Mouse (Mus musculus): Measurements from ENCODE around the gene Sowahb. TPM values are rescaled to one million over a fixed set of nuclear protein-coding genes. Genes with fewer than 3 reads are reported as not detected.
"Not testable (repeated sequence)": the region's sequence is repeated elsewhere in the genome, so short reads cannot be mapped to it uniquely, and the experiment has no call there.

The Sowahb gene
- polyA plus RNA-seq, 1 experiment from 2014 or later, result 0.09 TPM

- WGBS, result 61% methylated on average over 7 of the region's 7 CpGs
- ATAC-seq (replicated peaks; ENCODE audit: insufficient number of reproducible peaks, insufficient read depth, low FRiP score, low read depth), result no peak
- no peak overlapping the region for H3K4me3 ChIP-seq
- peaks cover 28% of the 10 kb centered on the region for H3K4me1 ChIP-seq (replicated peaks)
- no peak overlapping the region for H3K27ac ChIP-seq
- H3K4me2 ChIP-seq, result no peak overlapping the region
- no peaks in the 10 kb centered on the region for H3K9me3 ChIP-seq (replicated peaks)
- H3K27me3 ChIP-seq, result no peaks in the 10 kb centered on the region
- H3K36me3 ChIP-seq, result no peaks in the 10 kb centered on the region
- H3K9ac ChIP-seq, result no peak overlapping the region
Observed at GRCm38 (mm10) chr5:93022126-93022797, 22.6 kb downstream of the Sowahb start.

DNA sequence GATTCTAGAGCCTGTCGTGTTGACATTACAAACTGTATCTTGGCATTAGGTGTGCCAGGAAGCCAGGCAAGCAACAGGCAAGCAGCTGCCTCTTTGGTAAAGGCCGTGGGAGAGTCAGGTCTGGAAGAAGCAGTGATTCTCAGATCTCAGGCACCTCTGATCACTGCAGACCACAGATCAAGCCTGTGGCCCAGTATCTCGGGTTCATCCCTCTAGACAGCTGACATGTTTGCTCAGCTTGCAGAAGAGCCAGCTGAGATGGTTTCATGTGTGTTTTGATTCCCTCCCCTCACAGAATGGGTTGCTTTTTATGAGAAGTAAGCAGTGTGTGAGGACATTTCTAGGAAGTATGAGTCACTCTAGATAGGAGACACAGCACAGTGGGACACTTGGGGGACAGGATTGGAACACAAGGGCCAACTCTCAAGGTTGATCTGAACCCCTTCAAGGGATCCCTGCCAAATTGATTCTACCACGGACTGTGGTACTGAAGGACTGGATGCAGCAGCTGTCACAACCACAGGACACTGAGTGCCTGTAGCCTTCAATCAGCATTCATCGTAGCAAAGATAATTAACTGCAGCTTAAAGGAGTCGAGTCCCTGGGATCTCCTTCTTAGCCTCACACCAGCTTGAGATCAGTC, 24.7 kb downstream of the Sowahb start:
- WGBS, result 40% methylated on average over 6 of the region's 6 CpGs
- Histone ChIP-seq H3K27ac (no peak overlapping the region), H3K4me3 (no peak overlapping the region), H3K27me3 (no peaks in the 10 kb centered on the region), H3K9ac (no peak overlapping the region), H3K36me3 (no peaks in the 10 kb centered on the region), H3K9me3 (replicated peaks) (no peaks in the 10 kb centered on the region), H3K4me1 (replicated peaks) (peaks cover 9% of the 10 kb centered on the region), H3K4me2 (no peak overlapping the region)
- no peak for ATAC-seq (replicated peaks; ENCODE audit: insufficient number of reproducible peaks, insufficient read depth, low FRiP score, low read depth)

DNA sequence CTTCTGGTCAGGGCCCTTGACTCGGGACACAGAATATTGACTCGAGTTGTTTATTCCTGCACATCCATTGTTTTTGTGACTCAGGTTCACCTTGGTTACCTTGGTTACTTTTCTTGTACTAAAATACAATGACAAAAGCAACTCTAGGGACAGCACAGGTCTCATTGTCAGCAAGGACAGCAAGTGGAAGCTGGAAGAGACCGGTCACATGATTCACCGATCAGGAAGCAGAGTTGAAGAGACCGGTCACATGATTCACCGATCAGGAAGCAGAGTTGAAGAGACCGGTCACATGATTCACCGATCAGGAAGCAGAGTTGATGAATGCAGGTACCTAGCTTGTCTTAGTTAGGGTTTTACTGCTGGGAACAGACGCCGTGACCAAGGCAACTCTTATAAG, 25.6 kb downstream of the Sowahb start:
- H3K4me1 ChIP-seq (replicated peaks); H3K27me3 ChIP-seq; H3K9me3 ChIP-seq (replicated peaks); H3K4me2 ChIP-seq; H3K27ac ChIP-seq; H3K4me3 ChIP-seq; H3K36me3 ChIP-seq; H3K9ac ChIP-seq; ATAC-seq (replicated peaks; ENCODE audit: insufficient number of reproducible peaks, insufficient read depth, low FRiP score, low read depth): not testable (repeated sequence)
- WGBS, result 94% methylated on average over 10 of the region's 10 CpGs

DNA sequence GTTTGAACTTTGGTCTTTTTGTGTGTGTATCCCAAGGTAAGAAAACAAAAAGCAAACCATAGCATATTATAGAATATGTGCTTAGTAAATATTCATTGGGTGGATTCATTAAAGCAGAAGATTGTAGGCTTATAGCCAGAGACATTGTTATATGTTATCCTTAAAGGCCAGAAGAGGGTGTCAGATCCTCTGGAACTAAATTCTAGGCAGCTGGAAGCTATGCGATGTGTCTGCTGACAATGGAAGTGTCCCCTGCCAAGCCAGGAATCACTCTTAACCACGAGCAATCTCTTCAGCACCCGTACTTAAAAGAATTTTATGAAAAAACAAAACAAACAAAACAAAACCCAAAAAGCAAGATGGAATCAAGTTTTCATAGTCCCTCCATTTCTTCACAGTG, 27.1 kb downstream of the Sowahb start:
- no peak for ATAC-seq (replicated peaks; ENCODE audit: insufficient number of reproducible peaks, insufficient read depth, low FRiP score, low read depth)
- no peak overlapping the region for H3K4me2 ChIP-seq
- H3K27me3 ChIP-seq, result no peaks in the 10 kb centered on the region
- no peak overlapping the region for H3K9ac ChIP-seq
- no peak overlapping the region for H3K4me3 ChIP-seq
- 34% methylated on average over 3 of the region's 3 CpGs for WGBS
- no peak overlapping the region for H3K27ac ChIP-seq
- 0 out of 2 replicates have a peak, but pooled peaks cover 3% of the 10 kb centered on the region for H3K4me1 ChIP-seq (replicated peaks)
- no peaks in the 10 kb centered on the region for H3K9me3 ChIP-seq (replicated peaks)
- no peaks in the 10 kb centered on the region for H3K36me3 ChIP-seq

DNA sequence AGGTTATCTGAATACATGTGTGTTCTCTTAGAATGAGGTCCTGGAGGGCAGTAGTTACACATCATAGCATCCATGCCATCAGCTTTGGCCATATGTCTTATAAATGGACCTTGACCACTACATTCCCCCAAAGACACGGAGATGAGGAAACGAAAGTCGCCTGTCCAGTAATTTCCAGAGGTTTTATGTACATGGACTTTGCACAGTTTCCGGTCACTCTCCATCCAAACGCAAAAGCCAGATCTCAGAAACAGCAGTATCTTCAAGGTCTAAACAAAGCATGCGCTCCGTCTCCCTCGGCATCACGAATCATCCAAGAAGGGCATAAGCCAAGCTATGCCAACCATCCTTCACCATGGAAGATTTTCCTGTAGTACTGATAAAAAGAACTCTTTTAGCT, 36.6 kb downstream of the Sowahb start:
- H3K9ac ChIP-seq, result no peak overlapping the region
- no peaks in the 10 kb centered on the region for H3K27me3 ChIP-seq
- H3K4me3 ChIP-seq, result no peak overlapping the region
- no peak for ATAC-seq (replicated peaks; ENCODE audit: insufficient number of reproducible peaks, insufficient read depth, low FRiP score, low read depth)
- no peak overlapping the region for H3K4me2 ChIP-seq
- WGBS, result 89% methylated on average over 9 of the region's 9 CpGs
- H3K9me3 ChIP-seq (replicated peaks), result no peaks in the 10 kb centered on the region
- no peaks in the 10 kb centered on the region for H3K36me3 ChIP-seq
- H3K27ac ChIP-seq, result no peak overlapping the region
- H3K4me1 ChIP-seq (replicated peaks), result peaks cover 14% of the 10 kb centered on the region

- peak overlapping the region; percentile 80 for H3K27ac ChIP-seq
- H3K4me3 ChIP-seq, result peak overlapping the region; percentile 35
- 0 out of 2 replicates have a peak overlapping the region, but pooled peaks have one; percentile 5 for H3K9ac ChIP-seq
- H3K9me3 ChIP-seq (replicated peaks), result no peaks in the 10 kb centered on the region
- H3K4me1 ChIP-seq (replicated peaks), result peaks cover 27% of the 10 kb centered on the region
- peak overlapping the region; percentile 55 for H3K4me2 ChIP-seq
- no peaks in the 10 kb centered on the region for H3K27me3 ChIP-seq
- peak; percentile 43; the same call in 1 of the 2 replicates for ATAC-seq (replicated peaks; ENCODE audit: insufficient number of reproducible peaks, insufficient read depth, low FRiP score, low read depth)
- H3K36me3 ChIP-seq, result no peaks in the 10 kb centered on the region
- WGBS, result 37% methylated on average over 14 of the region's 14 CpGs
Observed at GRCm38 (mm10) chr5:93005815-93006341, 38.9 kb downstream of the Sowahb start.

GRCm38 (mm10) chr5:93005229-93005814, 39.5 kb downstream of the Sowahb start:
- Histone ChIP-seq H3K4me2 (peak overlapping the region; percentile 55), H3K9me3 (replicated peaks) (no peaks in the 10 kb centered on the region), H3K36me3 (no peaks in the 10 kb centered on the region), H3K4me1 (replicated peaks) (peaks cover 32% of the 10 kb centered on the region), H3K9ac (0 out of 2 replicates have a peak overlapping the region, but pooled peaks have one; percentile 5), H3K27me3 (no peaks in the 10 kb centered on the region), H3K4me3 (peak overlapping the region; percentile 35), H3K27ac (peak overlapping the region; percentile 80)
- no peak for ATAC-seq (replicated peaks; ENCODE audit: insufficient number of reproducible peaks, insufficient read depth, low FRiP score, low read depth)
- 7% methylated on average over 20 of the region's 20 CpGs for WGBS

DNA sequence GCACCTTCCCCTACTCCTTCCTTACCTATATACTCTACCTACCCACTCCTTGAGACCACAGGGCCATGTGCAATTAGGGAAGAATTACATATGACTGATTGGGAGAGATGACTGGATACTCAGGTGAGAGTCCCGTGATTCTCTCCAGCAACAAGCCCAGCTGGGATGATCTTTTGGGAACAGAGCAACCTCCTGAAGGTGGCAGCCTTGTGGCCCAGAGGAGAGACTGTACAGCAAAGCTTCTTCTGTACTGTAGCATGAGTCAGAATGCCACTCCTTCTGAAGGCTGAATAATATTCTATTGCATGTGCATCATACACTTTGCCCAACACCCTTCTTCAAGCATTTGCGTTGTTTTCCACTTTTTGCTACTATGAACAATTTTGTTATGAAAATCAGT, 42.2 kb downstream of the Sowahb start:
- Histone ChIP-seq H3K36me3 (no peaks in the 10 kb centered on the region), H3K9ac (no peak overlapping the region), H3K4me2 (no peak overlapping the region), H3K27me3 (no peaks in the 10 kb centered on the region), H3K9me3 (replicated peaks) (no peaks in the 10 kb centered on the region), H3K4me1 (replicated peaks) (peaks cover 52% of the 10 kb centered on the region), H3K4me3 (no peak overlapping the region), H3K27ac (no peak overlapping the region)
- 87% methylated on average over 2 of the region's 2 CpGs for WGBS
- ATAC-seq (replicated peaks; ENCODE audit: insufficient number of reproducible peaks, insufficient read depth, low FRiP score, low read depth), result no peak

DNA sequence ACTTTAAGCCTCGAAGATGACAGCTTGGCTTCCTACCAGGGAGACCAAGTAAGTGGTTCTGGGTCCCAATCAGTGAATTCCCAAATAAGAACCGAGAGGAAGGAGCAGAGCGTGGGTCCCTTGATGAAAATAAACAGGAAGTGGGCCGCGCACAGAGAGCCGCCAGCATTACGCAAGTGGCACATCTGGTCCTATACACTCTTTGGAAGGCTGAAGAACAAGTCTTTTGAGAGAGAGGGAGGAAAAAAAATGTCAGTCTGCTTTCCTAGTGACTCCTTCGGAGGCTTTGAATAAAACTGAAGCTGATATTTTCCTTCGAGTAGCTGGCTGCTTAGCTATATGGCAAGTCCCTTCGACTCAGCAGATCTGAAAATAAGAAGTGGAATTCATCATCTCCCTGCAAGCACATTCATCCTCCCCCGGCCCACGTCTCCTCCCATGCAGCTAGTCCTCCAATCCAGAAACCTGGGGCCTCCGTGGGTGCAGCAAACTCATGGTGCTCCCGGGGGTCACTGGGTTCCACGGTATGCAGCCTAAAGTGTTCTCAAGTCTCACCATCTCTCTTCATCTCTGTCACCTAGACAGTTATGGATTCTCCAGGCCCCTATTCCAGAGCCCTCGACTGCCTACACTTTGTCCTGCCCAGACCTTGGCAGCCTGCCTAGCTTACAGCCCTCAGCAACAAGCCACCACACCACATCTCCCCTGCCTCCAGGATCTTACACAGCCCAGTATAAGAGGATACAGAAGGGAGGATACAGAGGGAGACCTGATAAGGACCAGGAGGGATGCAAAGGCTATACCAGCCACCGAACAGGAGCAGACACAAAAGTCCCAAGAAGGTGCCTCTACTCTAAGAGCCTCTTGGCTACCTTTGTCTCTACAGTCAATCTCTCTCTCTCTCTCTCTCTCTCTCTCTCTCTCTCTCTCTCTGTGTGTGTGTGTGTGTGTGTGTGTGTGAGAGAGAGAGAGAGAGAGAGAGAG, 43.8 kb downstream of the Sowahb start:
- H3K36me3 ChIP-seq, result no peaks in the 10 kb centered on the region
- peaks cover 62% of the 10 kb centered on the region for H3K4me1 ChIP-seq (replicated peaks)
- H3K27ac ChIP-seq, result peak overlapping the region; percentile 81
- H3K9ac ChIP-seq, result no peak overlapping the region
- H3K4me2 ChIP-seq, result no peak overlapping the region
- 28% methylated on average over 17 of the region's 17 CpGs for WGBS
- H3K9me3 ChIP-seq (replicated peaks), result no peaks in the 10 kb centered on the region
- no peaks in the 10 kb centered on the region for H3K27me3 ChIP-seq
- H3K4me3 ChIP-seq, result no peak overlapping the region
- 0 out of 2 replicates have a peak, but pooled peaks have one; percentile 23 for ATAC-seq (replicated peaks; ENCODE audit: insufficient number of reproducible peaks, insufficient read depth, low FRiP score, low read depth)

DNA sequence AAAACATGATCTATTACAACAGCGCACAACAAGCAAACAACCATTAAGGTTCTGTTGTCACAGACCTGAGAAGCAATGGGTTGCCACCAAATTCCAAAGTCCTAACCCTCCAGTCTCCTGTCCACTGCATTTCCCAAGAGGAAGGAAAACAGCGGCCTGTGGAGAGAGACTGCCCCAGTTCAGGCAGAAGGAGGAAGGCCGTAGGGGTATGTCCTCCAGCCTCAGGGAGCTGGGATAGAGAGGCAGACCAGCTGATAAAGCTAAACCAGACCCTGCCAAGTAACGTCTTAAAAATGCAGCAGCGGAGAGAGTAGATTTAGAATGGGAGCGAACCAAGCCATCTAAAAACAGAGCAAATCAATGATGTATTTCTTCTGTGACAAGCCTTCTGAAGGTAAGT, 44.8 kb downstream of the Sowahb start:
- no peak for ATAC-seq (replicated peaks; ENCODE audit: insufficient number of reproducible peaks, insufficient read depth, low FRiP score, low read depth)
- Histone ChIP-seq H3K36me3 (no peaks in the 10 kb centered on the region), H3K4me1 (replicated peaks) (peaks cover 52% of the 10 kb centered on the region), H3K4me2 (no peak overlapping the region), H3K4me3 (no peak overlapping the region), H3K27ac (peak overlapping the region; percentile 81), H3K9me3 (replicated peaks) (no peaks in the 10 kb centered on the region), H3K27me3 (no peaks in the 10 kb centered on the region), H3K9ac (no peak overlapping the region)
- 50% methylated on average over 6 of the region's 6 CpGs for WGBS
